Mouse (Mus musculus) brain, embryonic 18.5 days (tissue): ENCODE data around the gene Rhoh.

Source experiments
- DNase-seq: peaks from one replicate; pipeline ENCODE4 v3.0.0-alpha.2; 2012; ENCODE audit warnings: low read depth, low spot score

Gene Rhoh

DNA sequence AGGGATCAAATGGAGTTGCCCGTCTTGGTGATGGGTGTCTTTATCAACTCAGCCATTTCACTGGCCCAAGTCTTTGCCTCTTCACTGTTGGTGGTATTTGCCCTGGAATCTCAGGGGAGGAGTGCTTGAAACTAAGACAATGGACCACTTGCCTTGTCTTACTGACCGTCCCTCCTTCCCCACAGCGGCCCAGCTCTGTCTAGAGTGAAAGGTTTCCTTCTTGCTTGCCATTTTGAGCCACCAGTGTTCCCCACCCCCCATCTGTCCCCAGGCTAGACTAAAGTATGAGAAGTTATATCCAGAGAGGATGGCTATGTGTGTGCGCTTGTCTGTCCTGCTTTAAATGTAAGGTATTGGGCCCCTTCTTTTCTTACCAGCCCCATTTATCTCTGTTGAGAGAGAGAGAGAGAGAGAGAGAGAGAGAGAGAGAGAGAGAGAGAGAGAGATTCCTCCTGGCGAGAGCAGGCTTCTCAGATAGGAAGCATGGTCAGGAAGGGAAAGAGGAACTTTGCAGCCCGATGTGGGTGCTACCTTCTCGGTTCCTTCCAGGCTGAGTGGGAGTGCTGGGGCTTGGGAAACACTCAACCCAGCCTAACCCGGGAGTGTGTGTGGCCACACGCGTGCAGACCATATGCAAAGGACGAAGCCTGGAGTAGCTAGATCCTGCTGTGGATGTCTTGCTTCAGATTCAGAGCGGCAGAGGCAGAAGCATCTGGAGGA, 572 bp upstream of the Rhoh start:
- DNase-seq: no peak

DNA sequence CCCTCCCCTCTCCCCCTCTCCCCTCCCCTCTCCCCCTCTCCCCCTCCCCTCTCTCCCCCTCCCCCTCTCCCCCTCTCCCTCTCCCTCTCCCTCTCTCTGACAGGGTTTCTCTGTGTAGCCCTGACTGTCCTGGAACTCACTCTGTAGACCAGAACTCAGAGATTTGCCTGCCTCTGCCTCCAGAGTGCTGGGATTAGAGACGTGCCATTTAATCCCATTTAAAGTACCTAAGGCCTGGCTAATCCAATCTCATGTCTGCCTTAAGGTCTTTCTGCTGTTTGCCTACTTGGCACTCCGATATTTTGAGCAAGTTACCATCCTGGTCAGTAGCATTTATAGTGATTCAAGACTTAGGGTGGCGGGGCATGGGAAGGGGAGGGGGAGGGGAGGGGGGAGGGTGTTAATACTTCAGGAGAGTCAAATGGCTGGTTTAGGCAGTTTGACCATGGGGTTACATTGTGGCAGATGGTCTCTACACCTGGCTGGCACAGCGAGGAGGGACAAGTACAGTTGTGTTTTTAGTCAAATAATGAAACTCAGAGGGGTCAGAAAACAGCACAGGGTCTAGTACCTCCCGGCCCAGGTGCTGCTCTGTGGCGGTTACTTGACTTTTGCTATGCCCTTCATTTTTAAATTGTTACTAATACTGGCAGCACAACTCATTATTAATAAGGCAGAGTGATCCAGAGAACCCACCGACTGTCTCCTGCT, 1.4 kb downstream of the Rhoh start:
- no peak for DNase-seq

DNA sequence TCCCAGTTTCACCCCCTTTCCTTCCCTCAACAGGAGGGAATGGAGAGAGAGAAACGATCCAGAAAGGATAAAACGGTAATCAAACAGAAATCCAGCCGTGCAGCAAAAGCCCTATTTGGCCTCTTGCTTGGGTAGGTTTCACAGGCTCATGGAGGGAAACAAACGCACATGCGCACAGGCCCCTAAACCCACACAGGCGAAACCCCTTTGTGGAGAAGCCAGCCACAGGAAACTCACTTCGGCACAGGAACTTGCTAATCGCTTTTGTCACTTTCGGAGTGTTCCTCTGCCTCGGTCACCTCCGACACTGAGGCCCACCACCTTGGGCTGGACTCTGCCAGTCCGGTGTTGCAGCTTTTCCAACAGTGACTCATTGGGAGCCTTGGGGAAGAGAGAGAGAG, 2.3 kb downstream of the Rhoh start:
- no peak for DNase-seq

DNA sequence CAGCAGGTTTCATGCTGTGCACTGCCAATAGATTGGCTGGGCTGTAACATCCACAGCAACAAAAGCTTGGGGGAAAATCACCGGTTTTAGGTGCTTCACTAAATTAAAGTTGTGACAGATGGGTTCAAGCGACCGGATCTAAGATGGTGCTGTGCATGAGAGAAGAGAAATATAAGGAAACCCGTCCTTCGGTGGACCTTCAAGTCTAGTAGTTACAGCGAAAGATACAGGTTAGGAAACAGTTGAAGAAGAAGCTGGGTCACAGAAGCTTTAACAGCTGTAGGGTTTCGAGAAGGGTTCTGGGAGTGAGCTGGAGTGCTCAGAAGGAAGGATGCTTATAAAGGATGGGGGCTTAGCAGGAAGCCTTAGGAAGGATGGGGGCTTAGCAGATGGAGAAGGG, 3.5 kb downstream of the Rhoh start:
- no peak for DNase-seq

DNA sequence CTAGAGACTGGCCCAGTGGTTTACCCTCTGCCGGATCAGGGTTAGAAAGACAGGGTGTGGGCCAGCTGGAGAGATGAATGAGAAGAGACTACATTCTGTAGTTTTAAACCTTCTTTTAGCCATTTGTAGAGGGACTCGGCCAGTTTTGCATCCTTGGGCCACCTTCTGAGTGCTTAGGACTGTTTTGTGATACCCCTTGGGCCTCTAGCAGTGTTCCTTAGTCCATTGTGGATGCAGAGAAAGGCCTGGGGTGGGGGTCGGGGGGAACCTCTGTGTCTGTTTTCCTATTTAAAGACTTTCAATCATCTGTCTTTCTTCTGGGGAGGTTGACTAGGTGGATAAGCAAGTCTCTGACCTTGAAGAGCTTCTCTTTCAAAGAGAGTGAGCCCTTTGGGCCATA, 3.9 kb downstream of the Rhoh start:
- no peak for DNase-seq

DNA sequence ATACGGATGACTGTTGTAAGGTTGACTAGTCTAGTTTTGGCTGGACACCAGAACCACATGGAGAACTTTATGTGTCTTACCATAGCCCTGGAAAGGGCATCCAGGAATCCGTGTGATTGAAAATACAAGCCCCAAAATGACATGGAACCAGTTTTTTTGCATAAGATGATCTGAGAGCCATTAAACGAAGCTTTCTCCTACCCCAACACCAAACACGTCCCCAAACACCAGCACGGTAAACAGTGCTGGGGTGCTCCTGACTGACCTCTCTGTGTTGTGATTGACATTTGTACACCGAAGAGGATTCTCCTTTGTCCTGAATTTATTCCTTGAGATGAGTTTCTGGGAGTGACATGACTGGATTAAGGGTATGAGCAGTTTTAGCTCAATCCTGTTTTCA, 5.6 kb downstream of the Rhoh start:
- no peak for DNase-seq

DNA sequence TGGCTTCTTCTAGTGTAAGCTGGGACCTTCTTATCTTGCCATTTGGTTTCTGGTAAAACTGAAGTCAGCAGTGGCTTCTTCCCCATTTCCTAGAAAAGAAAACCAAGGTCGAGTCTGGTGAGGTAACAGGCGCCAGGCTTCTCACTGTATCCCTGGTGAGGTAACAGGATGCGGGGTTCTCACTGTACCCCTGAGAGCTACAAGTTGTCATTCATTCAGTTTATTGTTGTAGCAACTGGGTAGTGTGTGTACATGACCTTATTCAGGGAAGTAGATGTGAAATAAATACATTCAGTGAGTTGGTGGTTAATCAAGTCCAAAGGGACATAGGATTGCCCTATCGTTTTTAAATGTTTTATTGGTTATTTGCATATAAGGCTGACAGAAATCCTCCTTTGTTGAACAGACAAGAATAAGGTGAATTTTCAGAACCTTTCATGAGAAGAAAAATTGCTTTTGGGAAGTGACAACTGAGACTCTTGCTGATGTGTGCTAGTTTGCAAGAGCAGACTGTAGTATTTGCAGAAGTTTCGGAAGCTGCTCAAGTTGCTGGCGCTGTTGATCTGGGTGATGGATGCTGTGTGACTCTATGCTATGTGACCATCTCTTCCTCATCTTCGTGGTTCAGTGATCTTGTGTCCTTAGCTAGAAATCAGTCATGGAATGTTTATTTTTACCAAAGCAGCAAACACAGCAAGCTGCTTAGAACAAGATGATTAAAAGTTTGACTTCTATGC, 6.5 kb downstream of the Rhoh start:
- no peak for DNase-seq

DNA sequence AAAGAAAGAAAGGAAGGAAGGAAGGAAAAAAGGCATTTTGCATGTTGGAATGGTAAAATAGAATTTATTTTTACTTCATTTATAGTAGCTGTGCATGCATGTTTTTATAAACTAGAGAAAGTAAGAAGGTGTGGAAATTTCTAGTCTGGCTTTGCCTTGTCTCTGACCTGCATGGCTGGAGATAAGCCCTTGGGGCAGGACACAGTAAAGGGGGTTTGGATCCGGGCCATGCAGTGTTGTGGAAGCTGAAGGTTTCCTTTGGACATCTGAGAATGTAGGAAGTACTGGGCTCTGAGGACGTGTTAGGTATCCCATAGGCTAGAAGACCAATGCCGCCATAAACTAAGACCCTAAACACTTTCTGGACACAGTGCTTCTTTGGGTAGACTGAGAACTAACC, 7.4 kb downstream of the Rhoh start:
- DNase-seq: no peak

DNA sequence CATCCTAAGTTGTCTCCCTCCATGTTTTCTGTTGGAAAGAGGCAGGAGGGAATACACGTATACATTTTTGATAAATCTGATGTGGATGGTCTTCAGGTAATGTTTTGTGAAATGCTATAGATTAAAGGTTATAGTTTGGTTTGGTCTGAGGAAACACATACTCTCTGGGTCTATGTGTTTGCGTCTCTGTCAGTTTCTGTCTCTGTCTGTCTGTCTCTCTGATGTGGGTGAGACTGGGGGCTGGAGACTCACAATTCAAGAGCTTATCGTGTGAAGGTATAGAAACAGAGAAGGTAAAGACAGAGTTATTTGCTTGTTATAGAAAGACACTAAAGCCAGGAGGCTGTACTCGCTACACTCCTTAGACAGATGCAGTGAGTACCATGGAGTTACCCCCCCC, 8.6 kb downstream of the Rhoh start:
- DNase-seq: no peak

DNA sequence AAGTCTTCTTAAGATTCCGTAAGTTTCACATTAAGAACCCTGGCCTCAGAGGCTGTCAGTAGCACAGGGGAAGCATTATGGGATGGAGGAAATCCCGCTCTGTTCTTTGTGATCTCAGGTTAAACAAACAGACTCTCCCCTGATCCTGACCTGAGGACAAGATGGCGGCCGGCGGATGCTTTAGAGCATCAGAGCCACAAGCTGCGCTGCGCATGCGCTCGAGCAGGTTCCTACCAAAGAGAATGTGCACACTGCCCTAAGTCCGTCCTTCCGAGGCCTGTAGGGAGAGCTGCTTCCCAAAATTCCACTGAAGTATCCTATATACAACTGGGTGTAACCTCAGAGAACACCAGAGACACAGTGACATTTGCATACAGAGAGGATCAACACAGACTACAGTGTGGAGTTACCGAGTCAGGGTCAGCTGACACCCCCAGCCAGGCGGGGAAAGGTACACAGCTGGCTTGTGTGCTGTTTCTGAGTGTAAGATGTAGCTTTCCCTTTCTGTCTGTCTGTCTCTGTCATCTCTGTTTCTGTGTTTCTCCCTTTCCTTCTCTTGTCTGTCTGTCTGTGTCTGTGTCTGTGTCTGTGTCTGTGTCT, 10.4 kb downstream of the Rhoh start:
- DNase-seq: no peak

DNA sequence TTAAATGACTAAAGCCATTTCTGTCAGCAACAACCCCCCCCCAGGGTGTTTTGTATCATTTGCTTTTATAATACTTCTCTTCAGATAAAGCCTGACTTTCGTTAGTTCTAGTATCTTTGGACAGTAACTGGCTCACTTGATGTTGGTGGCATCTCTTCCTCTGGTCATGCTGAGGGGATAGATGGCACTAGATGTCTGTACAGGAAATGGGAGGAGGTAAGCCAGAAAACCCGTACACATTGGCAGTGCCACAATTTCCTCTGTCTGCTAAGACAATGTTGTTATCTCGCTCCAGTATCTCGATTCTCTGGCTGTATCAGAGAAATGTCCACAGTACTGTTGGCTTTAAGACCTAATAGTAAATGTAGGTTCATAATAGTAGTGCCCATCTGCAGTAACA, 12.2 kb downstream of the Rhoh start:
- no peak for DNase-seq

DNA sequence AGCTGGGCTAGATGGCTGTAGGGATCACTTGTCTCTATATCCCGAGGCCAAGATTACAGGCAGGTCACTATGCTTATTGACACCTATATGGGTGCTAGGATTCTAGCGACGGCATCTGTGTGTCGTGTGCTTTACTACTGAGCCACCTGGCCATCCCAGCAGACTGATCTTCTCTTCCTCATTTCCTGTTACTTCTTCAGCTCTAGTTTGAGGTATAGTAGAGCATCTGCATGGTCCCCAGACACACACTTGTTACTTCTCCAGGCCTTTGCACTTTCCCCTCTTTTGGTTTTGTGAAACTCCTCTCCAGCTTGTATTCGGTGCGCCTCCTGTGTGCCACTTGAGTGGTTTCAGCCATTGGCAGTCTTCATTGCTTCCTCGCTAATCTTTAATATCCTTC, 14.3 kb downstream of the Rhoh start:
- DNase-seq: no peak

DNA sequence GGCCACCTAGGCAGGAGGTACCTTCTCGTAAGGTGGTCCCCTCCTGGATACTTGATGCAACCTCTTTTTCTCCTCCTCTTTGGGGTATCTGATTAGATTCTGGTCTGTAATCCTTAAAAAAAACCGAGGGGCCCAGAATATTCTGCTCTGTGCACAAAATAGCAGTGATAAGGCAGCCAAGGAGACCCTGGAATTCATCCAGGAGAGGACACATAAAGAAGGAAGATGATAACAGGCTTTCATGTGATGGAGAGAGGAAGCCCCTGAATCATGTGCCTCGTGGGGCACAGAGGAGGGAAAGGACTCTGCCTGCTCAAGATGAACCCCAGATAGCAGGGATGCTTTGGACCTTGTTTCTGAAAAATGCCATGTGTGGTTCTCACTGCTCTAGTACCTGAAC, 17.4 kb downstream of the Rhoh start:
- no peak for DNase-seq

DNA sequence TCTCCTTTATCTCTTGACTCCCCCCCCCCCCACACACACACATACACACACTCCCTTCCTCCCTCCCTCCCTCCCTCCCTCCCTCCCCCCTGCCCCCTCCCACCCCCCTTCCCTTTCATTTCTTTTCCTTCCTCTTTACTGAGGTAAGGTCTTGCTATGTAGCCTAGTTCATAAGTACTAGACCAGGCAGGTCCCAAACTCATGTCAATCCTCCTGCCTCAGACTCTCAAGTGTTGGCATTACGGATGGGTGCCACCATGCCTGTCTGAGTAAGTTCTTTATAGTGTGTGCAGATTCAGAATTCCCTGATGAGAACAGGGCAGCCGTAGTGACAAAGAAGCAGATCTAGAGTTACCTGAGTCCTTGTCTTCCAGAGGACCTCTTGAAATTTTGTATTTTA, 20.2 kb downstream of the Rhoh start:
- DNase-seq: no peak

DNA sequence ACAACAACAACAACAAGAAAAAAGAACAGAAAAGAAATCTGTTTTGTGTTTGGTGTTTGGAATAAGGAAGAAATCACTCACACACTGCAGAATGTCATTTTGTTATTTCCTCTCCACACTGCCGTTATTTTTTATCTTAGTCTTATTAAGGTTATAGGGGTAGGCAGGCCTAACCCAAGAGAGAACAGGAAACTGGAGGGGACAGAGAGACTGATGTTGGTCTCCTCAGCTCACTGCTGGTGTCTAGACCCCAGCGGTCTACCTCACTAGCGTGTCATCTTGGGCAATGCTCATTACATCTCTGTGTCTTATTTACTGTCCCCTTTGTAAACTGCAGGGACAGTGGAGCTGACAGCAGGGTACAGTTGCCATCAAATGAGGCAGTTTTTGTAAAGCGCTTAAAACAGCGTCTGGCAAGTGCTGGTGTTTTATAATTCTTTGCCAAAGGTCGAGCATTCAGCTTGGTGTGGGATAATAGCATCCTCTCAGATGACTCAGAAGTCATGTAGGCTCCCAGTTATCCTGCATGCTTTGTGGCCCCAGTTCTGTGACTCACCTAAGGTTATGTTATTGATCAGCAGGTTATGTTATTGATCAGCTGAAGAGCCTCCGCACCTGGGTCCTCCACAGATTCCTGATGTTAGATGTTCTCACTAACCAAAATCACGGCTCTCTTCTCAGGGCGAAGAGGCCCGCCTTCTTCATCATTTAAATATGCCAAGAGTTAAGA, 21.6 kb downstream of the Rhoh start:
- no peak for DNase-seq

DNA sequence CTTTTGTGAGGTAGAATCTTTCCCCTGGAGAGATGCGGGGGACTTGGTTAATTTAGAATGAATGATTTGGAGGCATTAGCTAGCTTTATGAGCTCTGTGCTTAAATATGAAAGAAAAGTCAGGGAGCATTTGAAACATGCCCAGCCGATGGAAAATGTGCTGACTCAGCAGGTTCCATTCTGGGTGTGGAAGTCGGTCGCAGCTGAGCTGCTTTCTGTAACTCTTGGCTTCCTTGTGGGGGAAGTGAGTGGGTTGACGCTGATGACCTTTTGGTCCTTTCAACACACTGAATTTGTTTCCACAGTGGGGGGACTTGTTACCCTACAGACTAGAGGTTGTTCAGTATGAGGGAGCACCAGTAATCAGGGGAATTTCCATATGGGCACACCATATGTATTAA, 22.3 kb downstream of the Rhoh start:
- no peak for DNase-seq

DNA sequence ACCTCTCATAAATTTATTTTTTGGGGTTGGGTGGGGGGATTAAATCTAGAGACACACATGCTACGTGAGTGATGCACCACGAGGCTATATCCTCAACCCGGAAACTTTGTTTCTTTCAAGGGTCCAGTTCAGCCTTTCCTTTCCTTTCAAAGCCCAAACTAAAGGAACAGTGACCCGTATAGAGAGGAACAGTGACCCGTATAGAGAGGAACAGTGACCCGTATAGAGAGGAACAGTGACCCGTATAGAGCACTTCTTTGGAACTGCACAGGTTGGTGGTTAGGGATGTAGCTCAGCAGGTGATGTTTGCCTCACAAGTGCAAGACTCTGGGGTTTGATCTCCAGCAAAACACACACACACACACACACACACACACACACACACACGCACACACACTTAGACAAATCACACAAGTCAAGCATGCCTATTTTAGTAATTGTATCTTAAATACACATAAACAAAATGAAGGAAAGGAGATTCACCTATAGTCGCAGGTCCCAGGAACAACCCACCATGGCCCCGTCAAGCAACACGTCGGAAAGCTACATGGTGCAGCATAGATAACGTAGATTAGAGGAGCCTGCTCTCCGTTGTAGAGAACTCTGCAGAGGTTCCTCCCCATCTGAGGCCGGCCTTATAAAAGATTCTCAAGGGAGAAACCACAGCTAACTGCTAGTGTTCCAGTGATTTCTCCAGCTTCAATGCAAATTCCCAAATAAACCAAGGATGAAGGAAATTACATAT, 24.9 kb downstream of the Rhoh start:
- DNase-seq: no peak

DNA sequence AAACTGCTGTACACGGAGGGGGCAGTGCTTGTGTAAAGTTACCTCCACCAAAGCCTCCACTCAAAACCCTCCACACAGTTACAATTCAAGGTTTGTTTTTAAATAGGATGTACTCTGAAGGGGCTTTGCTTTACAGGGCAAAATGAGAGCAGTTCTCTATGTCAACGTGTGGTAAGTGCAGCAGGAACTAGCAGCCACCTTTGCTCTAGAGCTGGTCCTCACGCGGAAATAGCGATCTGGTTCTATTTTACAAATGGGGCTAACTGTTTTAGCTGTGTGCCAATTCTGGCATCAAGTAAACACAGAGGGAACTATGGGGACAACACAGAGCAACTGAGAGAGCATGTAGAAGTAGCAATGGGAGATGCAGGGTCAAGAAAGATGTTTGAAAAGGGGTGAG, 27.1 kb downstream of the Rhoh start:
- DNase-seq: no peak

DNA sequence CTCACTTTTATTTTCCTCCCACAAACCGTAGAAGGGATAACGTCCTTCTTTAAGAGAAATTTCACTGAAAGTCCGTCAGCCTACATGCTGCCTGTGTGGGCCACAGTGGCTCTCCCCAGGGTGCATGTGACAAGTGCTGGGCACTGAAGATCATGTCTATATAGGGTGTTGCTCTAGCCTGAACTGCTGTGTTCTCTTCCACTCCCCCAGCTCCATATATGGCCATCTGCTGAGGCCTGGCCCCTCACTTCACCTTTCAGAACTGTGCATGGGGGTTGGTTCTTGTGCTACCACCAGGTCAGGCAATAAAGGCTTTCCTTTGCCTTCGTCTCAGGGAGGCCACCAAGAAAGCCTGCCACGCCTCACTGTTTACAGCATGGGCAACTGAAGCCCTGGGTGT, 28.0 kb downstream of the Rhoh start:
- DNase-seq: no peak

DNA sequence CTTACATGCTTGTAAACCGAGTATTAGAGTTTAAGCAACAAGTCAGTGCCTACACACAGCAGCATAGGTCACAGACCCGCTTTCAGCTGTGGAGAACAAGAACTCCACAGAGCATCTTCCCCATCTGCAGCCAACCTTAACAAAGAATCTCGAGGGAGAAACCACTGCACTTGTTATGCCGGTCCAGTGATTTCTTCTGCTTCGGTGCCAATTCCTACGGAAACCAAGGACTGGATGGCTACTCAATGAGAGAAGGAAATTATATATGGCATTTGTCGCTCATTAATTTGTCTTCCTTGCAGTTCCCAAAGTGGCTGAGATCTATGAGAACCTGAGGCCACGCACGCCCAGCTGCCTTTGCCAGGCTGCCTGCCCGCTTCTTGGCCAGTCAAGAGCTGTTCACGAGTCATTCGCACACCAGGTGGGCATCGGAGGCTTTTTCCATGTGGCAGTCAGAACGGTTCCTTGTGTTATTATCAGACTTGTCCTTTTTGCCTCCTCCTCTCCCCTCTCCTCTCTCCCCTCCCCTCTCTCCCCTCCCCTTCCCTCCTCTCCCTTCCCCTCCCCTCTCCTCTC, 30.3 kb downstream of the Rhoh start:
- no peak for DNase-seq
